Mouse (Mus musculus): Measurements from ENCODE around the gene Mrpl10. TPM values are rescaled to one million over a fixed set of nuclear protein-coding genes. Genes with fewer than 3 reads are reported as not detected.

Gene Mrpl10
- polyA plus RNA-seq, 1 experiment from 2014 or later, result 71.9 TPM

DNA sequence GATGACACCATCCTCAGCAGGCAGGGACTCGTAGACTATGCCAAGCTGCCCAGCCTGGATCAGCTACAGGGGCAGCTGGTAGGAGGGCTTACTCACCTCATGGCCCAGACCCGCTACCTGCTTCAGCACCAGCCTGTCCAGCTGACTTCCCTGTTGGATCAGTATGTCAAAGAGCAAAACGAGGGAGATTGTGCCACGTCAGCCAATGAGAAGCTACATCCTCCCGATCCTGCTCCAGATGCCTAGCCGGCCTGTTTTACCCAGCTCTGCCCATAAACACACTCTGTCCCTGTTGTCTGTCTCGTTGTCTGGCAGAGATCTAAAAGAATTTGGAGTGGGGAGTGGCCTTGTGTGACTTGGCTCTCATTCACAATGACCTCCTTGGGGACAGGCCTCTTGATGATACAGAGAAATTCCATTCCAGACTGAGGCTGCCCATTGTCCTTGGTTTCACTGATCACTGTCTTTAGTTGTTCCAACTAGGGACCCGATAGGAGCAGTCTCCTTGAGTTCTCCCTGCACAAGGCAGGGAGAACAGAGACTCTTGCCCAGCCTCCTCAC is 6.8 kb downstream of the Mrpl10 start:
- no peak for ATAC-seq (replicated peaks; ENCODE audit: low FRiP score, low read depth)
- H3K9ac ChIP-seq (ENCODE audit: low read depth, low read length), result no peak overlapping the region
- no peak for TF ChIP-seq CTCF (IDR thresholded peaks at IDR 0.05; ENCODE audit: low read depth)
- H3K36me3 ChIP-seq (ENCODE audit: insufficient read depth, low read length), result peaks cover 15% of the 10 kb centered on the region; the same call in 1 of the 2 replicates
- H3K4me2 ChIP-seq (ENCODE audit: low read length), result no peak overlapping the region
- no peaks in the 10 kb centered on the region for H3K27me3 ChIP-seq (ENCODE audit: insufficient read depth, low read length)
- H3K27ac ChIP-seq, result no peak overlapping the region
- WGBS, result 77% methylated on average over 8 of the region's 8 CpGs
- peaks cover 12% of the 10 kb centered on the region for H3K4me1 ChIP-seq (replicated peaks; ENCODE audit: insufficient read depth, low read length)
- no peak for DNase-seq (ENCODE audit: low spot score)
- no peaks in the 10 kb centered on the region for H3K9me3 ChIP-seq (replicated peaks; ENCODE audit: low read length)
- no peak overlapping the region for H3K4me3 ChIP-seq (replicated peaks; ENCODE audit: low read depth, low read length)

- no peak for DNase-seq (ENCODE audit: low spot score)
- Histone ChIP-seq H3K4me2 (ENCODE audit: low read length) (no peak overlapping the region; the same call in 1 of the 2 replicates), H3K9ac (ENCODE audit: low read depth, low read length) (no peak overlapping the region), H3K27me3 (ENCODE audit: insufficient read depth, low read length) (no peaks in the 10 kb centered on the region), H3K36me3 (ENCODE audit: insufficient read depth, low read length) (peaks cover 22% of the 10 kb centered on the region), H3K27ac (no peak overlapping the region), H3K4me1 (replicated peaks; ENCODE audit: insufficient read depth, low read length) (peaks cover 12% of the 10 kb centered on the region), H3K4me3 (replicated peaks; ENCODE audit: low read depth, low read length) (no peak overlapping the region), H3K9me3 (replicated peaks; ENCODE audit: low read length) (no peaks in the 10 kb centered on the region)
- TF ChIP-seq CTCF (IDR thresholded peaks at IDR 0.05; ENCODE audit: low read depth), result no peak
- no peak for ATAC-seq (replicated peaks; ENCODE audit: low FRiP score, low read depth)
- WGBS, result 74% methylated on average over 6 of the region's 6 CpGs
Observed at GRCm38 (mm10) chr11:97049492-97050085, 8.2 kb downstream of the Mrpl10 start.

DNA sequence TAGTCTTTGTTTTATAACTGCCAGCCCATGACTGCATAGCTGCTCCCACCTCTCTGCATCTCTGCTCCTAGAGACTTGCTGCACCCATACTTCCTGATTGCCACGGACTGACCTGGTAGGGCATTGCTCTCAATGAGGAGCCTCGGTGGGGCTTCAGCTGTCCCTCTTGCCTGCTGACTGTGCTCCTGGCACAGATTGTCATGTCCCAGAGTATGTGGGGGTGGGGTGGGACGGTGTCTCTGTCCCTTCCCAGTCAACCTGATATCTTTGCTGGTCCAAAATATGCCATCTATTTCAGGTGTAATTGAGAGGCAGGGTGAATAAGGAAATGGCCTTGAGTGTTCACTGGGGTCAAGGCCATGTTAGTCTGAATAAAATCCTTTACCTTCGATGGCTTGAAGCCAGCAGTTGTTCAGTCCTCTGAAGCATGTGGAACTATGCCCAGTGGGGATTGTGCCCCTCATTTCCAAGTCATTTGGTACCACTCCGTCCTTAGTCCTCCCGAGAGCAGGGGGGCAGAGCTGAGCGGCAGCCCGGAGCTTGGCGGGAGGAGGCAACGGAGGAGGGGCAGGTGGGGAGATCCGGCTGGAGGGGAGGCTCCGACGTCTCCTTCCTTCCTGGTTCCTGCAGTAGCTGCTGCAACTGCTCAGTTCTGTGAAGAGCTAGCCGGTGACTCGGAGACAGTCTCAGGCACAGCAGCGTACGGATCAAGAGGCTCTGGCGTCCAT is 9.0 kb downstream of the Mrpl10 start, which contains the start of gene Osbpl7:
Osbpl7 (plus strand) TSS at position 413 of the 728 bp plus-strand sequence.
- ATAC-seq (replicated peaks; ENCODE audit: low FRiP score, low read depth) (peak; percentile 30), DNase-seq (ENCODE audit: low spot score) (peak; percentile 91)
- Histone ChIP-seq H3K27me3 (ENCODE audit: insufficient read depth, low read length) (no peaks in the 10 kb centered on the region), H3K4me3 (replicated peaks; ENCODE audit: low read depth, low read length) (peak within 1 kb of the TSS; percentile 72), H3K27ac (peak within 1 kb of the TSS; percentile 71; the same call in 1 of the 2 replicates), H3K4me1 (replicated peaks; ENCODE audit: insufficient read depth, low read length) (peaks cover 12% of the 10 kb centered on the region), H3K4me2 (ENCODE audit: low read length) (peak within 1 kb of the TSS; percentile 90), H3K36me3 (ENCODE audit: insufficient read depth, low read length) (peaks cover 29% of the 10 kb centered on the region), H3K9ac (ENCODE audit: low read depth, low read length) (peak within 1 kb of the TSS; percentile 86), H3K9me3 (replicated peaks; ENCODE audit: low read length) (no peaks in the 10 kb centered on the region)
- 5% methylated on average over 18 of the region's 18 CpGs for WGBS
- peak; percentile 57 for TF ChIP-seq CTCF (IDR thresholded peaks at IDR 0.05; ENCODE audit: low read depth)

- no peak for TF ChIP-seq CTCF (IDR thresholded peaks at IDR 0.05; ENCODE audit: low read depth)
- H3K4me3 ChIP-seq (replicated peaks; ENCODE audit: low read depth, low read length), result peak overlapping the region; percentile 72
- ATAC-seq (replicated peaks; ENCODE audit: low FRiP score, low read depth) (no peak), DNase-seq (ENCODE audit: low spot score) (no peak)
- no peaks in the 10 kb centered on the region for H3K27me3 ChIP-seq (ENCODE audit: insufficient read depth, low read length)
- WGBS, result 19% methylated on average over 13 of the region's 13 CpGs
- H3K27ac ChIP-seq, result peak overlapping the region; percentile 71; the same call in 1 of the 2 replicates
- peak overlapping the region; percentile 90 for H3K4me2 ChIP-seq (ENCODE audit: low read length)
- H3K9ac ChIP-seq (ENCODE audit: low read depth, low read length), result peak overlapping the region; percentile 86
- peaks cover 12% of the 10 kb centered on the region for H3K4me1 ChIP-seq (replicated peaks; ENCODE audit: insufficient read depth, low read length)
- H3K9me3 ChIP-seq (replicated peaks; ENCODE audit: low read length), result no peaks in the 10 kb centered on the region
- peaks cover 36% of the 10 kb centered on the region for H3K36me3 ChIP-seq (ENCODE audit: insufficient read depth, low read length)
Observed at GRCm38 (mm10) chr11:97050944-97051586, 9.7 kb downstream of the Mrpl10 start.

DNA sequence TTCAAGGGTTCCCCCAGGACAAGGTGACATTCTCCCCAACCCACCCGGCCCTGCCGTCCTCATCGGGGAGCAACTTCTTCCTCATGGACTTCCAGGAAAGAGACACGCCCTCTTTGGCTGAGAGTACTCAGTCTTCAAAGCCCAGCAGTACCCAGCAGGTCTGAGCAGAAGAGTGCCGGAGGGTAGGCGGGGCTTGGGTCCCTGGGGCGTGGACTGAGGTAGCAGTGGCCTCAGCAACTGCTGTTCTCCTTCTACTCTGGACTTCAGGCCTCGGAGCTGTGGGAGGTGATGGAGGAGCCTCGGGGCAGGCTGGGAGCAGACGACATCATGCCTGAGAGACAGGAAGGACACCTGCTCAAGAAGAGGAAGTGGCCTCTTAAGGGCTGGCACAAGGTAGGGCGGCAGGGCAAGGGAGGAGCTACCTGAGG is 10.9 kb downstream of the Mrpl10 start:
- Histone ChIP-seq H3K27me3 (ENCODE audit: insufficient read depth, low read length) (no peaks in the 10 kb centered on the region), H3K9ac (ENCODE audit: low read depth, low read length) (0 out of 2 replicates have a peak overlapping the region, but pooled peaks have one; percentile 86), H3K9me3 (replicated peaks; ENCODE audit: low read length) (no peaks in the 10 kb centered on the region), H3K4me2 (ENCODE audit: low read length) (peak overlapping the region; percentile 90), H3K4me1 (replicated peaks; ENCODE audit: insufficient read depth, low read length) (peaks cover 12% of the 10 kb centered on the region), H3K4me3 (replicated peaks; ENCODE audit: low read depth, low read length) (no peak overlapping the region), H3K27ac (no peak overlapping the region), H3K36me3 (ENCODE audit: insufficient read depth, low read length) (peaks cover 38% of the 10 kb centered on the region)
- TF ChIP-seq CTCF (IDR thresholded peaks at IDR 0.05; ENCODE audit: low read depth), result no peak
- 28% methylated on average over 11 of the region's 11 CpGs for WGBS
- DNase-seq (ENCODE audit: low spot score), result peak; percentile 33
- ATAC-seq (replicated peaks; ENCODE audit: low FRiP score, low read depth), result peak; percentile 37; the same call in 1 of the 2 replicates

Measured in kidney, postnatal 0 days (tissue).